Mouse (Mus musculus): ENCODE results near the gene Elof1.

DNA sequence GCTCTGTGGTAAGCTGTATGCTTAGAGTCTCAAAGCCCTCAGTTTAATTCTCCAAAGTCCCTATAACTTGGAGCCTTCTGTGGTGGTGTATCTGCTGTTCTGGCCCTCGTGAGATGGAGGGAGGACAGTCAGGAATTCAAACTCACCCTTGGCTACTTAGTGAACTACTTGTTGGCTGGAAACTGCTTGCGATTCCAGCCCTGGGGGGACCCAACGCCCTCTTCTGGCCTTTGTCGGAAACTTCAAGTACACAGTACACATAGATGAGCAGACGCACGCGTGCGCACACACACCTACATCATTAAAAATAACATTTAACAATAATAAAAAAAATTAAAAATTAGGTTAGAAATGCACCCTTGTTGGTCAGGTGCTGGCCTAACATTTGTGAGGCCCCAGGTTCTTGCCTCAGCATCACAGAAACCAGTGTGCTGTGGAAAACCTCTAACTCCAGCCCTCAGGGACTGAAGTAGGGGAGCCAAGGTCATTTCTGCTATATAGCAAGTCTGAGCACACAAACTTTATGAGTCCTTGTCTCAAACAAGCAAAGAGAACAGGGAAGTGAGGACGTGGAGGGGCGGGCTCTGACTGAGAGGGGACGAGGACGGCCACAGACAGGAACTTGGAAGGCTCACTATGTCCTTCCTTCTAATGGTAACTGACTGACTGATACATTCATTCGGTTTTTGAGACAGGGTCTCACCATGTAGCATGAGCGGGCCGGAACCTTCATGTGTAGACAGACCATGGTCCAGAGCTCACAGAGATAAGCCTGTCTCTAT lies 8.5 kb upstream of the Elof1 start:
- TF ChIP-seq CTCF (IDR thresholded peaks at IDR 0.05; ENCODE audit: borderline replicate concordance, insufficient read depth, low read depth, low read length) = no peak
- no peak for TF ChIP-seq POLR2A (IDR thresholded peaks at IDR 0.05; ENCODE audit: borderline replicate concordance, insufficient read depth, low read length)

Data from cerebellum, adult 2 months (tissue).